Mouse (Mus musculus) embryo, embryonic 10 days (tissue): ENCODE data around the gene Katnbl1.

ENCODE experiments used
- DNase-seq: peaks from one replicate; pipeline ENCODE4 v3.0.0-alpha.2; 2015; ENCODE audit warnings: low spot score

The Katnbl1 gene

GRCm38 (mm10) chr2:112378973-112379898, at the start of gene Katnbl1:
TSS of gene Katnbl1 (plus strand) at chr2:112379211.
- DNase-seq, result peak; percentile 93

DNA sequence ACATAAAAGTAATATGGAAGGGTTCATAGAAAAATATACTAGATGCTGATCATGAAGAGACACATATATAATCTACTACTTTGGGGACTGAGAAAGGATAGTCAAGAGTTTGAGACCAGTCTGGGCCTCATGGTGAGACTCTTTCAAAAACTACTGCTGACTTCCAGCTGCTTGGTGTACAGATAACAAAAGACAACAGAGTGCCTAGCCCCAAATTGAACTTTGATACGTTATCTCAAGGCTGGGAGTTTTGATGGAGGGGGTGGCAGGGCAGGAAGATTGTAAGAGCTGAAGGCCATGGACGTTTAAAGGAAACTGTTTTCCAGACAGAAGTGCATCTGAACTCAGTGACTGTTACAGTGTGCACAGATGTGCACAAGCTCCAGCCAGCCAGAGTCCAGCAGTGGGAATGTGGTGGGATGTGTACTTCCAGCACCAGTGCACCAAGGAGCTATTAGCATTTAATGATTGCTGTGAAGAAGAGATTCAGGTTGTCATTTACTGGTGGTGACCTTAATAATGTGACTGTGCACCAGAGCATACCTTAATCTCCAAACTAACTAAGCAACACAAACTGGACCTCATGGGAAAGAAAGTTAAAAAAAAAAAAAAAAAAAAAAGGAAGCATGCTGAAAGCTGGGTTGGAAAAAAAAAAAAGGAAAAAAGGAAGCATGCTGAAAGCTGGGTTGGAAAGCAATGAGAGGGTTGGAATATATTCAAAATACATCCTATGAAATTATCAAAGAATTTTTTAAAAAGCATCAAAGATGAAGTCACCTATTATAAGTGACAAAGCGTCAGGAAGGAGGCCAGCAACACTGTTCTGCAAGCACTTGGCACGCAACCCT, 46.7 kb upstream of the Katnbl1 start:
- no peak for DNase-seq

GRCm38 (mm10) chr2:112337211-112337610, 41.8 kb upstream of the Katnbl1 start:
- no peak for DNase-seq

DNA sequence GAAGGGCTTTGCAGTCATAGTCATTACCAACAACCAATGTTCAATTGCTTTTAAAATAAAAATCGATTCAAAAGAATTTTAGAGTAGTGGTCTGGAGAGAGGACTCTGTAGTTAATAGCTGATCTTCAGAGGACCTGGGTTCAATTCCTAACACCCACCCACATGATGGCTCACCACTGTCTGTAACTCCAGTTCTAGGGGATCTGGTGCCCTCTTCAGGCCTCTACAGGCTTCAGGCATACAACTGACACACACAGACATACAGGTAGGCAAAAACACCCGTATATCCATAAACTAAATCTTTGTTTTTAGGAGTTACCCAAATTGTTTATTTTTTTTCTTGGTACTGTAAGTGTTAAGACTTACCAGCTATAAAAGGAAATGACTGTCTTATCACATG, 39.3 kb upstream of the Katnbl1 start:
- DNase-seq, result no peak

DNA sequence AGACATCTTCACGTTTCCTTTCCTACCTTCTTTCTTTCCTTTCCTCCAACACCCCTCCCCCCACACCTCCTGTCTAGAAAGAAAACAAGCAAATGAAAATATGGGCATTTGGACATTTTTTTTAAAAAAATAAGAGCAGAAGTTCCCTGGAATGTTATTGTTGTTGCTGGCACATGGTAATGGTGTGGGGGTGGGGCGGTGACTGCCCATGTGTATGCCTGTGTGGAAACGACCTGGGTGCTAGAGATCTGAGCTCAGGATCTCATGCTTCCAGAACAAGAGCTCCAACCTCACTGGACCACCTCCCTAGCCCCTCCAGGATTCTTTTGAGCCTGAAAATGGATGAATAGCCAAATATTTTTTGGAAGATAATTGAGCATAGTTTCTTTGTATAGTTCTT, 37.9 kb upstream of the Katnbl1 start:
- no peak for DNase-seq

- DNase-seq, result no peak
Observed at GRCm38 (mm10) chr2:112348246-112348645, 30.8 kb upstream of the Katnbl1 start.

DNA sequence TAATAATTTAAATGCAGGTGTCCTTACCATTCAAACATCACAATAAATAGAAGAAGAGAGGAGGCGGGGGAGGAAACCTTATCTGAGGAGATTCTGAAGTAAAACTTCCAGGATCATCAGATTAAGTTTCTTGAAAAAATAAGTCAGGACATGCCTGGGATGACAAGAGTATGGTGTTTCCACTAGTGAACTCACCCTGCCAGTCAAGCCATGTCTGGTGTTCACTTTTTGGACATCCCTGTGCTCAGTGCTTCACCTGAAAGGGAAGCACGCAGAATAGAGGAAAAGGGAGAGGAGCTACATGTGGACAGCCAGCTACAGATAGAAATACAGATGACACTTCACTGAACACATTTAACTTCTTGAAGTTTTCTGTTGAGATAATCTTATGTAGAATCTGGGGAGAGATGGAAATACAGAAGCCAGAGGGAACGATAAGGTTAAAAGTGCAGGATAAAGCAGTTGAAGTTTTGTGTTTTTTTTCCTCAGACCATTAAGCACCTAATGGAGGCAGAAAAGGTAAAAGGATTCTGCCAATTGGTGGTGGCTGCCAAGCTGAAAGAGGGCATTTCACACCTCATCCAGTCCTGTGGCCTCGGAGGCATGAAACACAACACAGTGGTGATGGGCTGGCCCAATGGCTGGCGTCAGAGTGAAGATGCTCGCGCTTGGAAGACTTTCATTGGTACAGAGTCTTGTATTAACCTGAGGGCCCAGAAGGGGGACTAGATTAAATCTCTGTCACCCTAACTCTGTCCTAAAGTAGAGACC, 25.1 kb upstream of the Katnbl1 start:
- DNase-seq, result no peak

DNA sequence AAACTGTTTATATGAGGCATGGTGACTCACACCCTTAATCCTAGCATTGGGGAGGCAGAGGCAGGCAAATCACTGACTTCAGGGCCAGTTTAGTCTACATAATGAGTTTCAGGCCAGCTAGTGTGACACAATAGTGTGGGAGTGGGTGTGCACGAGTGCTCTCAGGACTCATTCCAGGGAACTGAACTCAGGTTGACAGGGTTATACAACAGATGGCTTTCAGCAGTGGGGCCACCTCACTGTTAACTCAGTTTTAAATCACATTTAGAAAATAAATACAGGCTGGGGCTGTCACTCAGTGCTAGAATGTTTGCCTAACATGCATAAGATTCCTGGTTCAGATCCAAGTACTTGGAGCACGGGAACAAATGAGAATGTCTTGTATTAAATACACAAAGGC, 19.4 kb upstream of the Katnbl1 start:
- DNase-seq, result no peak

- DNase-seq, result no peak
Observed at GRCm38 (mm10) chr2:112360012-112360780, 18.8 kb upstream of the Katnbl1 start.

GRCm38 (mm10) chr2:112360781-112361169, 18.2 kb upstream of the Katnbl1 start:
- no peak for DNase-seq

DNA sequence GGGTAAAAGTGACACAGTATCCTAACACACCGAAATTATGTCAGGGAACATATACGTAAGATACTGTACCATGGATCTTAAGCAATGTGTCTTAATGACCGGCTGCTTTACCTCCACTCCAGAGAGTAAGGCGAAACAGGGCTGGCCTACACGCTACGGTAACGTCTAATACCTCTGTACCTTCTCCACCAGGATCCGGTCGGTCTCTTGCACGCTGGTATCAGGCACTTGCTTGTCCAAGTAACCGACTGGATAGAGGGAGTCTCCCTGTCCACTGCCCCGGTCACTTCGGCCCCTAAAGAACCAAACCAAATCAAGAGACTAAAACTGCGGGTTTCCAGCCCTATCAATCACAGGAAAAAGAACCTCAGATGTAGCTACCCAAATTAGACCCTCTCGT, 11.8 kb upstream of the Katnbl1 start:
- no peak for DNase-seq

DNA sequence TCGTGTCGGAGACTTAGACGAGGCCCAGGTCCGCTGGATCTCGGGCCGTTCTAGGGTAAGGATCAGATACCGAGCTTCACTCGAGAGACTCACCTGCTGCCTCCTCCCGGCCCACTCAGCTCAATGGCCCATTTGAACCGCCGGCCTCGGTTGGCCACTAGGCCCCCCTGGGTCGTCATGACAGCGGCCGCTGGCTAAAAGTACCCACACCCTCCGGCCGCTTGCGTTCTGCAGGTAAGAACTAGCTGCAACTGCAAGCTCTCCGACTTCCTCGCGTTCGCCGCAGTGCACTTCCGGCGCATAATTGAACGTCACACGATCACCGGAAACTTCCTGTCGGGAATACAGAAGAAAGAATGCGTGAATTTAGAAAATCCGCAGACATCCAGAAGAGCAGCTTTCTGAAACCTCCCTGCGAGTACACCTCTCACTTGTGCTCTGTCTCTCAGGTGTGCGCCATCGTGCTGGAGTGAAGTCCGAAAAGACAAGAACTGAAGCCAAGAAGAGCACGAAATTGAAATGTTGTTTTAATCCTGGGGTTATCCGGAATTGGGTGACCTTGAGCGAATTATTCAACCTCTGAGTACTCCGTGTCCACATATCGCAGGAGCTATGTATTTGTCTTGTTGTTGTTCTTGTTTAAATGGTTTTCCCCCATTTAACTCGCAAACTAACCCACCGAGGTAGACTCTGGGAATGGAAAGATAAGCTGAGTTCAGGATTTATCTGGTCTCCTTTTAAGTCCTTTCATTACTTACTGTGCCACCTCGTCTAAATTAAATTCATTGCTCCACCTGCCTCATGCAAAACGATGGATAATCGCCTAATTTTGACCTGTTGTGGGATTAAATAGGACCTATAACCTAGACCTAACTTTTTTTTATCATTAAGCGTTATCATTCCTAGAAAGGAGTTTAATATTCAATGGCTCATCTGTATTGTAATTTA, 11.0 kb upstream of the Katnbl1 start, which contains the start of gene Emc4:
TSS of gene Emc4 (minus strand) at position 302 of the 948 bp plus-strand sequence.
- peak; percentile 96 for DNase-seq

GRCm38 (mm10) chr2:112369941-112370340, 9.1 kb upstream of the Katnbl1 start:
- no peak for DNase-seq

- DNase-seq, result no peak
Observed at GRCm38 (mm10) chr2:112373141-112373540, 5.9 kb upstream of the Katnbl1 start.

- no peak for DNase-seq
Observed at GRCm38 (mm10) chr2:112374610-112375009, 4.4 kb upstream of the Katnbl1 start.

- no peak for DNase-seq
Observed at GRCm38 (mm10) chr2:112380131-112380530, 1.1 kb downstream of the Katnbl1 start.

DNA sequence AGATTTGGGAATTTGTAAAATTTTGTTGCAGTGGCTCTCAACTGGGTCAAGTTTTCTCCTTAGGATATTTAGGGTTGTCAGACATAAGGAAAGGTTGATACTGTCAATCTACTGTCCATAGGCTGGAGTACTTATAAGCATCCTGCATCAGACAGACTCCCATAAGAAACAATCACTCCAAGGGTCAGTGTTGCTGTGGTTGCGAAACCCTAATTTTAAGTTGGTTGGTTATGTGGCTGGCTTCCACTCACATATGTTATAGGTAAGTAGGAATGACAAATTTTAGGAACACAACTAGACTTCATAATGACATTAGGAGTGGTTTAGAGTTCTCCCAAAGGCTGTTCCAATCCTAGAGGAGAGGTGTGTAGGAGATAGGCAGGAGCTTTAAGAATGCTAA, 2.2 kb downstream of the Katnbl1 start:
- no peak for DNase-seq

DNA sequence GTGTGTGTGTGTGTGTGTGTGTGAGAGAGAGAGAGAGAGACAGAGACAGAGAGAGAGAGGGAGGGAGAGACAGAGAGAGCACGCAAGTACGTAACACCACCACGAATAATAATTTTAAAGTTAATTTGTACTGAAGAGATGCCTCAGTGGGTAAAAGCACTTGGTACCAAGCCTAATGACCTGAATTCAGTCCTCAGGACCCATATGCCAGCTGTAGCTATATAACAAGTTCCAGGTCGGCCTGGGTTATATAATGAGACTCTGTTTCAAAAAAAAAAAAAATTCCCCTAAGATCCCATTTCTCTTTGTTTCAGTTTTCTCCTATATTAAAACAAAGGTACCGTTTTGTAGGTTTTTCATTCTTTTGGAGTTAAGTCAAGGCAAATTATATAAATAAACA, 11.8 kb downstream of the Katnbl1 start:
- no peak for DNase-seq

DNA sequence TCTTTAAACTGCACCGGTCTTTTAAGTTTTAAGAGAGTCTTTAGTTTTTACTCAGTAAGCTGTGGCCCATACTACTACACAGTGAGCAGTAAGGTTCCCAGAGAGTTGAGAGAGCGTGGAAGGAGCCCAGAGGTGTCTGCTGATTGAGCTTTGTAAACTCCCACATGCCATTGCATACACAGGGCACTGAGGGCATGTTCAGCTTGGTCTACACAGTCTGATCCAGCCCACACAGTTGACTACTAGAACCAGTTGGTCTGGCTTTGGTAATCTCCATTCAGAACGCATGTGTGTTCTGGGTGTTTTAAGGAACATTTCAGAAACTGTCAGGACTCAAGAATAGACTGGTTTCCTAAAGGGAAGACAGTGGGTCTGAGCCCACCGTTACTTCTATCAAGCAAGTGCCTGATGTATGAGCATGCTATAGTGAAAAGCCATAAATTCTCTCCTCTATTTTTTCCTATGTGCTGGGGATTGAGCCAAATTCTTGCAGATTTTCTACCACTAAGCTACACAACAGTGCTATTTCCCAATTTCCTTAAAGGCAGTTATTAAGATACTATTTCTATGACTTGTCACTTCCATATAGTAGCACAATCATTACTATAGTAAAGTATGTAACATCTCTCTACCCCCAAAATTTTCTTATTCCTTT, 12.5 kb downstream of the Katnbl1 start:
- DNase-seq, result no peak

GRCm38 (mm10) chr2:112392689-112393088, 13.7 kb downstream of the Katnbl1 start:
- DNase-seq, result no peak
